Mouse (Mus musculus) lung, postnatal 0 days (tissue): ENCODE results near the gene Pitpnc1.

Experiments
- CTCF ChIP-seq: IDR thresholded peaks from 2 replicates; pipeline ENCODE4 v1.5.1; 2016; ENCODE audit warnings: antibody characterized with exemption, mild to moderate bottlenecking
- EP300 ChIP-seq: IDR thresholded peaks from 2 replicates; pipeline ENCODE4 v1.6.1; 2016; ENCODE audit warnings: antibody characterized with exemption, mild to moderate bottlenecking, control low read depth

DNA sequence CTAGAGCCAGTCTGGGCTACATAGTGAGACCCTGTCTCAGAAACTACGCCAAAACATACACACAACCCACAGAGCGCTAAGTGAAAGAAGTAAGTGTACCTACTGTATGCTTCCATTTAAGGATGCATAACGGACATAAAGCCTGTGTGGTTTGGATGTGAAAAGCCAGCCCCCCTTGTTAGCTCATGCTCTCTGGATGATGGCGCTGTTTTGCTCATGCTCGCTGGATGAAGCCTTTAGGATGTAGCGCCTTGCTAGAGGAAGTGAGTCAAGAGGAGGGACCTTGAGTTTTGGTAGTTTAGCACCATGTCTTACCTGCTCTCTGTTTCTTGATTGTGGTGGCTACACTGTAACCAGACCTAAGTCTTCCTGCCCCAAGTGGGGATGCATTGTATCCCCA lies 96.9 kb downstream of the Pitpnc1 start:
- no peak for TF ChIP-seq CTCF
- TF ChIP-seq EP300 = no peak
